Mouse (Mus musculus) urinary bladder, postnatal 4 days (tissue): Measurements from ENCODE around the gene Syk.

Source experiments
- DNase-seq, 2 experiments: peaks; one replicate each; pipeline ENCODE4 v3.0.0; 2021 to 2022; ENCODE audit warnings: low spot score in 2 of 2

Syk gene

GRCm38 (mm10) chr13:52651383-52652252 is 68.6 kb downstream of the Syk start:
- no peak for DNase-seq

GRCm38 (mm10) chr13:52652253-52652628 is 69.3 kb downstream of the Syk start:
- DNase-seq, result no peak

DNA sequence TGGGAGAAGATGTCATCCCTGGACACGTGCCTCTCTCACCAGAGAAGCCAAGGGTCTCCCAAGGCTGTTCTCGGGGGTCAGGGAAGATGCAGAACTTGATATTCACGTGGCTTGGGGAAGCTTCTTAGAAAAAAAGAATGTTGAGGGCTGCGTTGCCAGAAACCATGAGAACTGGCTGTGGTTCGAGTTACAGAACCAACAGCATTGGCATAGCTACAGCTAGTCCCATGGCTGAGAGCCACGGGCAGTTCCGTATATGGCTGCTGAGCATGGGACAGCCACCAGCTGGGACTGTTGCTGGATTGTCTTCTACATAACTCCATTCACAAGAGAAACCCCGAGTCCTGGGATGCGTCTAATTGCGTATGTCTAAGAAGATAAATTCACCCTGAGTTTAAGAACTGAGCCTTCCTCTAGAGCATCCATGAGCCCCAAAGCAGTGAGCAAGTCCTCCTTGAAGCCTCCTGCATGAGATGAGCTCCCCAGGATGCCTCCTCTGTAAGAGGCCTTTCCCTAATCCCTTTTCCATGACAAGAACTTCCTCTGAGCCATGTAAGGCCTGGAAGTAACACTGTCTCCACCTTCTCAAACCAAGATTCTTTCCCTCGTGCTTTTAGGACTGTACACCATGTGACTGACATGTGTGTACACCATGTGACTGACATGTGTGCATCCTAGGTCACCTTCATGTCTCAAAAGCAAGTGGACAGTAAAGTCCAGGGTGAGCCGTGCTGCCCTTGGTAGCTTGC is 71.3 kb downstream of the Syk start:
- no peak for DNase-seq

DNA sequence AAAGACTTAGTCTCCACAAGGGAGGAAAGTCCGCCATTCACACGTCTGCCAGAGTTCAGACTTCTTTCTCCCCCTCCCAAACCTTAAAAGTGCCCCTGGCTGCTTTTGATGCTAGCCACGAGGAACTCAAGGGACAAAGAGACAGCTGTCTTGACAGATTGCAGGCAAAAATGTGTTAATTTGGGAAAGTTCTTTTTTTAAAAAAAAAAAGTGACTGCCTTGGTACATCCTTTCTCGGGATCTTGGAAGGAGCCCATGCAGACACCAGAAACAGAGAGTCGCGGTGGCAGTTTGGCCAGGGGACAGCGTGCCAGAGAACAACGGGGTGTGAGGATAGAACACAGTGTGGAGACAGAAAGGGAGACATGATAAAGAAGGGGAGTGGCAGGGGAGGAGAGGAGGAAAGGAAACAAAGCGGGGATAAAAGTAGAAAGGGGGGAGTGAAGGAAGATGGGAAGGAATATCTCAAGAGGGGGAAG is 71.9 kb downstream of the Syk start:
- DNase-seq, result no peak

GRCm38 (mm10) chr13:52657966-52658365 is 75.0 kb downstream of the Syk start:
- DNase-seq, result no peak

DNA sequence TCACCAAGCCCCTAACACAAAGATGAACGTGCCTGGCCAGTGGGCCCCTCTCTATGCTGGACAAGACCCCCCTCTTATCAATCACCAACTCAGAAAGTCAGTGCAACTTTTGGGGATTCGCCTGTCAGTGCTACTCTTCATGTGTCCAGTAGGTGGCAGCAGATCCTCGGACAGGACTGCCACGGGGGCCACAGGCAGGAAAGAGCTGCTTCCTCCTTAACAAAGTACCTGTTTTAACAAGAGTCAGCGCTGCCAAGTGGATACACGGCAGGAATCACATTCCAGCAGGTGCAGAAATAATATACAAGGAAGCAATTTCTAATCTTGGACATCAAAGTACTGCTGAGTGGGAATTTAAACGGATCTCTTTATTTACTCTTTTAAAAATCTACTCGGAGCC is 75.5 kb downstream of the Syk start:
- DNase-seq, result peak in 1 of 2 experiments; percentile 42

GRCm38 (mm10) chr13:52659171-52659665 is 76.2 kb downstream of the Syk start:
- no peak for DNase-seq

DNA sequence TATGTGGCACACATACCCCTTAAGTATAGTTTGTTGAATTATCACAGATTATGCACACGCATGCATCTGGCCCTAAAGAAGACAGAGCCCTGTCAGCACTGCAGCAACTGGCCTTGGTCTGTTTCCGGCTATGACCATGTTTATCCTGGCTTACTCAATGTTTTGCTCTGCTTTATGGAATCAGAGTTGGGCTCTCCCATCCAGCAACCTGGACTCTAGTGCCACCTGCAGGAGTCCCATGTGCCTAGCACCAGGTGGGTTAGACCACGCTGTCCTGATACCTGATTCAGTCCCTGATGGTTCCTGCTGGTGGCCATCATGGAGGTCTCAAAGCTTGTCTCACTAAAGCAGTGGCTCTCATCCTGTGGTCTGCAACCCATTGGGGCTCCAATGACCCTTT is 86.9 kb downstream of the Syk start:
- no peak for DNase-seq

DNA sequence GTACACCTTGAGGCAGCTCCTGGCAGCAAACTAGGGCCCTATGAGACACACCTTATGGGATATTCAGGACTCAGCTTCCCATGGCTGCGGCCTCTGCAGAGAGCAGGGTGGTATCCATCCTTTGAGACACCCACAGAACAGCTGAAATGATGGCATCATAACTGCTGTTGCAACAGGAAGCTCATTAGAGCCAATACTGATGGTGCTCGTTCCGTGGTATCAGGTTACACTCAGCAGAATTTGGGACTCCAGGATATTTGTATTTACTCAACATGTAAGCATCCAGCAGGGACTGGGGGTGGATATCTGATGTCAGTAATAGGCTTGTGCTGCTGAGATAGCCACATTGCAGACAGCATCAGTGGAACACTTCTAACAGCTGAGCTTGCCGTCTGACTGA is 90.3 kb downstream of the Syk start:
- DNase-seq, result no peak

DNA sequence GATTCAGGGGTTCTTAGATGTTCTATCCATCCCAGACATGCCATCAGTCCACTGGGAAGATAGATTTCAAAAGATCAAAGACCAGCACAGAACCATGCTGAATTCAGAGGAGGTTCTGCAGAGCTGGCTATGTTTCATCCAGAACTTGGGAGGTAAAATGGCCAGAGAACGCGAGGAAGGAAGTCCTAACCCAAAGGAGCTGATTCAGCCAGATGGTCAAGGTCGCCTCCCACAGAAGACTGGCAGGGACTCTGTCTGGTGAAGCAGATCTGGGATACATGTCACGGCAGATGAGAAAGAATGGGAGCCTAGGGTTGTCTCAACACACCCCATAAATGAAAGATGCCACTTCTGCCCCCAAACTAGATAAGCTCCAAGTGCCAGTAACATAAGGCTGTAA is 90.9 kb downstream of the Syk start:
- no peak for DNase-seq

DNA sequence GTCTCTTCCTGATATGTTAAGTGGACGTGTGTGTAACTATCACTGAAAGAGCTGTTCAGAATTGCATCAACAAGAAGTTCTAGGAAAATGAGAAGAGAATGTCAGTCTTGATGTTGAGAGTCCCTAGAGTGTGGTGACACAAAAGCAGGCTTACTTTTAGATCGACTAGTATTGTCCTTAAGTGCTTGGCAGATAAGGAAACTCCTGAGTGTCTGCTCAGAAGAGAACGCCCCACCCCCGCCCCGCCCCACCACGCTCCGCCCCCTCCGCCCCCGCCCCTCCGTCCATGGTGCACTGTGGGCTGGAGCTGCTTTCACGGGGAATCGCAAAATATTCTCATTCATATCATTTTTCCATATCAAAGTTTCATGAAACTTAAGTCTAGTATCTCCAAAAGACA is 91.9 kb downstream of the Syk start:
- no peak for DNase-seq

- DNase-seq, result no peak
These were observed 92.7 kb downstream of the Syk start for GRCm38 (mm10) chr13:52675526-52676294.

- DNase-seq, result no peak
These were observed 93.9 kb downstream of the Syk start for GRCm38 (mm10) chr13:52676671-52677445.

GRCm38 (mm10) chr13:52679906-52680305 is 96.9 kb downstream of the Syk start:
- DNase-seq, result no peak

DNA sequence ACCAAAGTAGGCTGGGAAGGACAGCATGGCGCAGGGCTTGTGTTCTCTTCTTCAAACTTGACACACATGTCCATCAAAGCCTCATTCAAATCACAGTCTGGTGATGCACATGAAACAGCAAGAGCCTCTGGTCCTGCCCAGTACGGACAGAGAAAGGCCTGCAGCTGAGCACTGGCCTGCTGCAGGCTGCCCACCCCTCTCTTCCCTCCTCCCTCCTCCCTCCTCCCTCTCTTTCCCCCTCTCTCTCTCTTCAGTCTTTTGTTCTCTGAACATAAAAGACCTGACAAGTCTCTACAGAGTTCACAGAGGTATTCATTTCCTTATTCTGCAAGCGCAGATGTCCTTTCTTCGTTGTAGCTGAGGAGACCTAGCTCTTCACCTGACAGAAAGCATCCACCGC is 99.1 kb downstream of the Syk start:
- no peak for DNase-seq

DNA sequence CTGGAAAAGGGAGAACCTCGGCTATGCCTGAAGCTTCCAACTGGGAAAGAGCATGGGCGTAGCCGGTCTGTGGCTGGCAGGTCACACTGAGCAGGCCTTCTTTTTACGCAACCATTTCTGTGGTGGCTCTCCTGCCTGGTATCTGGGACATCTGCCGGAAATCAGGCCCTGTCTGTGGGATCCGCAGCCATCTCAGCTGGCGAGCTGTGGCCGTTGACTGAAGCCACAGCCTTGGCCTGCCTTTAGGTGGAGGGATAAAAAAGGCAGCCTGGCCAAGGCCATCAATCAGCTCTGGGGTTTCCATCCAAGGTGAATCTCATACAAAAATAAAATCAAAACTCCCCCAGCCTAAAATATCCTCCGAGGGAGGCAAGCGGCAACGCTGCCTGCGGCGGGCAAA is 107.5 kb downstream of the Syk start:
- DNase-seq, result no peak

DNA sequence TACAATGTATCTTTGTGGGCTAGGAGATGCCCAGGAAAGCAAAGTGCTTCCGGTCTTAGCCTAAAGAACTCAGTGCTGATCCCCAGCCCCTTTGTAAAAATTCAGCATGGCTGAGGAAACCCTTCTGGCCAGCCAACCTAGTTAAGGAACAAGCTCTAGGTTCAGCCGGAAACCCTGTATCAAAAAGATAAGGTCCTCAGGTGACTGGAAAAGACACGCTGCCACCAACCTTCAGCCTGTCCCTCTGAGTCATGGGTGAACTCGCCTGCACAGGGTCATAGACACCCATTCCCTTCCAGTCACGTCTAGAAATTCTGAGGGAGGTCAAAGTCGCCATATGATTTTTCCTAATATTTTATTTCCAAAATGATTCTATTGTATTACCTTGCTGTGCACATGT is 109.3 kb downstream of the Syk start:
- no peak for DNase-seq

DNA sequence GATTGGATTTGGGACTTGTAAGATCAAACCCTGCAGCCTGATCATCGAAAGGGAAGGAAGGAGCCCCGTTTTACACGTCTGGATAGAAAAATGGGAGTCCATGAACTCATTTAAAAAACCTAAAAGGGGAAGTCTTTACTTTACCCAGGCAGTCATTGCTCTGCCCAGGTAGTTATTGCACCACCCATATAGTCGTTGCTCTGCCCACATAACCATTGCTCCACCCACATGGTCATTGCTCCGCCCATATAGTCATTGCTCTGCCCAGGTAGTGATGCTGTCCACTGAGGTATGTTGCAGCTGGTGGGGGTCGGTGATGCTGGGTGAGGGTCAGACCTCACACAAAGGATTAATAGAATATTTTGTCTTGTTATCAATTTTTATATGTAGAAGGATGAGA is 111.9 kb downstream of the Syk start:
- no peak for DNase-seq
